Mouse (Mus musculus): ENCODE measurements around the gene Dnajc6.

- no peak for TF ChIP-seq CTCF (IDR thresholded peaks at IDR 0.05)
- no peak for TF ChIP-seq POLR2A (IDR thresholded peaks at IDR 0.05; ENCODE audit: insufficient read depth, low read depth, low read length)
Measured at GRCm38 (mm10) chr4:101620206-101620605, 123.8 kb downstream of the Dnajc6 start.
